Mouse (Mus musculus) kidney, postnatal 36 days (tissue): ENCODE results near the gene Fam168a.

Experiments
- DNase-seq, 2 experiments: peaks; one replicate each; pipeline ENCODE4 v3.0.0; 2021 to 2022; ENCODE audit warnings: mixed read lengths in 2 of 2

Gene Fam168a

GRCm38 (mm10) chr7:100784650-100785049 is 78.2 kb downstream of the Fam168a start:
- DNase-seq: peak in 1 of 2 experiments; percentile 4

- DNase-seq: peak in 1 of 2 experiments; percentile 17
These were observed 79.0 kb downstream of the Fam168a start for GRCm38 (mm10) chr7:100785426-100785825.

GRCm38 (mm10) chr7:100786078-100786477 is 79.6 kb downstream of the Fam168a start:
- no peak for DNase-seq

GRCm38 (mm10) chr7:100788291-100788690 is 81.9 kb downstream of the Fam168a start:
- peak; percentile 46 to 61 for DNase-seq

DNA sequence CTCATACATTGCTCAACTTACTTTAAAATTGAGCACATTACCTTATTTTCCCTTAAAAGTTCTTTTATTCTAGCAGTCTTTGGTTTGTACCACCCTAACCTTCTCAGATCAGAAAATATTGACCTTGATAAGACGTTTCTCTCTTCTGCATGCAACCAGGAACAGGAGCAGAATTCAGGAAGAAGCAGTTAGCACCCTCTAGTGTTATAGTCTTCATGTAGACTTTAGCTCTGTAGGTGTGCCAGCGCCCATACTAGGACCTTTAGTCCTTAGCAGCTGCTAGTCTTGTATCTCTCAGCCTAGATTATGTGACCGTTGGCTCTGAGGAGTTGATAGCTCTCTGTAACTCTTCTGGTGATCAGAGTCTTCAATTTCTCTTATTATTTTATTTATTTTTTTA is 92.4 kb downstream of the Fam168a start:
- peak; percentile 18 to 33 for DNase-seq

GRCm38 (mm10) chr7:100805391-100805790 is 99.0 kb downstream of the Fam168a start:
- DNase-seq: peak; percentile 28 to 50

DNA sequence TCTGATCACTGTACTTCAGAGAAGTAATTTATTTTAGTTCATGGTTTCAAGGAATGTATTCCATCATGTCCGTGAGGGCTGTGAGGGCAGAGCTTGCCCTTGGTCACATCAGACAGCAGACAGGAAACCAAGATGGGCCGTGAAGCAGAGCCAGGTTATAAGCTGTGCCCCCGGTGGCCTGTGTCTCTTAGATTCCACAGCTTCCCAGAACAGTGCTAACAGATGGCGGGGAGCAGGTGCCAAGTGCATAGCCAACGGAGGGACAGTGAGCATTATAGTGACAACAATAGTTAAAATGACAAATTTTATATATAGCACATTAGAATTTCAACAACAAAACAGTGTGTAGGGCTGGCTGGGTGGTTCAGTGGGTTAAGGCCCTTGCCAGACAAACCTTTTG is 105.5 kb downstream of the Fam168a start:
- DNase-seq: no peak

- no peak for DNase-seq
These were observed 106.2 kb downstream of the Fam168a start for GRCm38 (mm10) chr7:100812641-100813040.

GRCm38 (mm10) chr7:100815900-100816570 is 109.6 kb downstream of the Fam168a start:
- DNase-seq: no peak

DNA sequence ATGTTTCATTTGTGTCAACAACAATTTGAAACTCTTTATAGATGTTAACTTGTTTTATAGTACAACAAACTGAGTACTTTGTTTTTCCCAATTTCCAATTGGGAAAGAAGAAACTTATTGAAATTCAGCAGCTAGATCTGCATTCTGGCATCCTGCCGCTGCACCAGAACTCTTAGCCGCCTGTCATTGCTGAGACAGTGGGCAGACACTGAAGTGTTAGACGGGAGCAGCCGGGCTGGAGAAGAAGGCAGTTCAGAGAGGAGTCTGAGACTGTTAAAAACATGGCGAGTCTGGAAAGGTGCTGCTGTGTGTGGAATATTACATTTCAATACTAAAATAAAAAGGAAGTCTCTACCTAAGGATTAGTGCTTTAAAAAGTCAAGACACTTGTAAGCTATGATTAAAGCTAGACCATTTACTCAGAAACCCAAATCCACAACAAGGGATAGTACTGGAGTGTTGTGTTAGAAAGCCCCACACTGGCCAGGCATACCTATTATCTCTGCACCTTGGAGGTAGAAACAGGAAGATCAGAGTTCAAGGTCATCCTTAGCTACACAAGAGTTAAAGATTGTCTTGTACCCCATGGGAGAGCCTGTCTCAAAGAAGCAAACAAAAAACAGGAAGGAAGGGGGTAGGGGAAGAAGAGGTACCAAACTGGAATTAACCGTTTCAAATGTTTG is 110.5 kb downstream of the Fam168a start:
- no peak for DNase-seq

- DNase-seq: no peak
These were observed 111.0 kb downstream of the Fam168a start for GRCm38 (mm10) chr7:100817442-100817760.

GRCm38 (mm10) chr7:100818401-100819064 is 112.1 kb downstream of the Fam168a start:
- DNase-seq: peak in 1 of 2 experiments; percentile 52

DNA sequence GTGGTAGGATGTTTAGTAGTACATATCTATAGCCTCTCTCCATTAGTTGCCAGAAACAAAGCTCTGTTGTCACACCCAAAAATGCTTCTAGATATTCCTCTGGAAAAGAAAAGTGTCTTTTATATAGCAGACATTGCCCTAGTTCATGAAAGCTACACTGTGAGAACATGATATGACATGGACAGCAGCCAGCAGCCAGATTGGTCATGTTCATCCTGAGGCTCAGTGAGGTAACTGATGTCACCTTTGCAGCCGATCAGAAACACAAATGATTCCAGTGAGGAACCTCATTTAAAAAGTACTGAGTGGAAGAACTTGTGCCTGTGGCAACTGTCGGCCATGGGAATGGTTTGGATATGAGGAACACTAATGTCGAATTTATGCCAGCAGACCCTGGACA is 118.2 kb downstream of the Fam168a start:
- DNase-seq: no peak

GRCm38 (mm10) chr7:100828549-100828948 is 122.1 kb downstream of the Fam168a start:
- no peak for DNase-seq

- no peak for DNase-seq
These were observed 127.4 kb downstream of the Fam168a start for GRCm38 (mm10) chr7:100833859-100834258.

DNA sequence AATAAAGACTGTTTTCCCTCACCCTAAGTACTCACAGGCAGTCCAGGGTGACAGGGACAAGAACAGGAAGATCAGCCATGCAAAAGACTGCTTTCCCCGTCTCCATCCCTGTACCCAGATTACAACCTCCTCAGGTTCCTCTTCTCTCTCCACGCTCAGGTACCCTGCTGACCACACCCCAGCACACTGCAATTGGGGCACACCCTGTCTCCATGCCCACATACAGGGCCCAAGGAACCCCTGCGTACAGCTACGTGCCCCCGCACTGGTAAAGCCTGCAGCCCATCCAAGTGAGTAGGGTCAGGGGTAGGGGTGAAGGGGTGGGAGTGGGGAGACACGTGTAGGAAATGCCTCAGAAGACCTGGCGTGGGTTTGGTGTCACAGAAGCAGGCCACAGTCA is 128.7 kb downstream of the Fam168a start:
- DNase-seq: no peak

- DNase-seq: no peak
These were observed 129.3 kb downstream of the Fam168a start for GRCm38 (mm10) chr7:100835711-100836110.

- no peak for DNase-seq
These were observed 130.2 kb downstream of the Fam168a start for GRCm38 (mm10) chr7:100836657-100837056.

DNA sequence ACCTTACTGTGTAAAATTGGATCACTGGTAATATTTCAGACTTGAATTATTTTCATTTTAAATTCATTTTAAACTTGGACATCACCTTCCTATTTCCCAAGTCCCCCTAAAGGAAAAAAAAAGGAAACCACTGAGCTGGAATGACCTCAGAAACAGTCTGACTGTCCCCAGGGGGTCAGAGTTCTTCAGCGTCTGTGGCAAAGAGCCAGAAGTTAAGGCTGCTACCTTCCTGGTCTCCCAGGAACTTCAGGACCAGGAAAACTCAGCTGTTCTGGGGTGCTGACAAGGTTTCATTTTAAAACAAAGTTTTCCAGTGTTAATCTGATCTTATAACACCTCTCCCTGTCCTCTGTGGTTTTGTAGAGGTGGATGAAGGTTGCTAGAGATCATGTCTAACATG is 131.3 kb downstream of the Fam168a start:
- DNase-seq: peak; percentile 66 to 70

DNA sequence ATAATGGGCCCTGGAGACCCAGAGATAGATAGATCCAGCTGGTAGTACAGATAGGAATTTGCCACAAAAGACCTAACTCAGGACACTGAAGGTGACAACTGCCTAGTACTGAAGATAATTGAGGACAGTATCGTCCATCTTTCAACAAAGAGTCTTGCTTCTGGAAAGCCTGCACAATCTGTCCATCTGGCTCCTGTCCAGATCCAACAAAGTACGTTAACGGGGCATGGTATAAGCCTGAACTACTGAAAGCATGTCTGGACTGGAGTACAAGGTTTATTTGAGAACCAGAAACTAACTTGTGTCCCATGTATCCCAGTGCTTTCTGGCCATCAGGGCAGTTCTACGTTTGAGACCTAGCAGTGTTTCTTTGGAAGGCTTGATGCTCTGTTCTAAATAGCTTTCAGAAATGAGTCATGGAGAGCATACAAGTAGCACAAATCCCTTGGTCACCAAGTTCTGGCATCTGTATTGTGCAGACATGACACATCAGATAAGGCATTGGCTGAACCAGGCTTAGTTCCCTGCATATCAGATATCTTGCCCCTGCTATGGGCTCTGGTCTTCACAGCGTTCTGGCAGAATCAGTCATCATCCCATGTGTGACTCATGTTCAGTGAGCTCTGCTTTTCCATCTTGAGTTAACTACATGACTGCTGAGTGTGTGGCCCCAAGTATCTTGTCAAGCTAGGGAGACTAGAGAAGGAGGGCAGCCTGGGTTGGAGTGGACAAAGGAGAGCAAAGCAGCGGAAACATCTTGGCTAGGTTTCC is 133.4 kb downstream of the Fam168a start:
- no peak for DNase-seq

- no peak for DNase-seq
These were observed 134.5 kb downstream of the Fam168a start for GRCm38 (mm10) chr7:100840906-100841305.

DNA sequence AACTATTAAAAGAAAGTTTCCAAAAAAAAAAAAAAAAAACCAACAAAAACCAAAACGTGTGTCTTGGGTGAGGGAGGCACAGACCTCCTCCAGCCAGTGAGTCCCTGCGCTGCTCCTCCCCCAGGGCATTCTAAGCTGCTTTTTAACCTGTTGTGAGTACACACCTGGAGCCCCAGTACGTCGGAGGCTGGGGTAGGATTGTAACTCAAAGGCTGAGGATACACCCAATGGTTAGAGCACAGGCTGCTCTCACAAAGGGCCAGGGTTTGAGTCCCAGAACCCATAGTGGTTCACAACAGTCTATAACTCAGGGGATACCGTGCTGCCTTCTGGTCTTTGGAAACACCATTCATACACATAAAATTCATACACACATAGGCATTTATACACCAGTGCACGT is 135.2 kb downstream of the Fam168a start:
- DNase-seq: no peak

DNA sequence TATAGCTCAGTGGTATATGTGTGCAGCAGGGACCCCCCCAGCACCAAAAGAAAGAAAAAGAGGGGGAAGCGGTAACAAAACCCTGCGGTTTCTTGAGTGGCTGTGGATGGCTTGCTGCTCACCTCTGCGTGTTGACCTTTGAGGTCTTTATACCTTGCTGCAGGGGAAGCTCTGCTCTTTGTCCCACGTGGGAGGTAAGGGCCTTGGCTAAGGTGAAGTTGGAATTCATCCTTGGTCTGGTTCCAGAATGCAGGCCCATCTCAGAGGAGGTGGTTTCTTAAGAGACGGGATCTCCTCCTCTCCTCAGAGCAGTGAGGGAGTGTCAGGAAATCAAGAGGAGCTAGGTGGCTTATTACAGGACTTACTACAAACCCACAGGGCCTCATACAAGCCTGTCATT is 135.7 kb downstream of the Fam168a start:
- peak; percentile 33 to 49 for DNase-seq
